Mouse (Mus musculus): ENCODE measurements around the gene Asphd1.
"Not testable (repeated sequence)": the region's sequence is repeated elsewhere in the genome, so short reads cannot be mapped to it uniquely, and the experiment has no call there.

Asphd1 gene

GRCm38 (mm10) chr7:126950647-126951615 lies 1.5 kb upstream of the Asphd1 start:
- DNase-seq (ENCODE audit: low spot score in 2 of 2), result peak in 1 of 2 experiments; percentile 58

- DNase-seq (ENCODE audit: low spot score in 2 of 2), result peak; percentile 72 to 83
These were observed 638 bp upstream of the Asphd1 start, which contains the start of gene Sez6l2 for GRCm38 (mm10) chr7:126949793-126950646. Gene Sez6l2 (plus strand): TSS chr7:126950563.

DNA sequence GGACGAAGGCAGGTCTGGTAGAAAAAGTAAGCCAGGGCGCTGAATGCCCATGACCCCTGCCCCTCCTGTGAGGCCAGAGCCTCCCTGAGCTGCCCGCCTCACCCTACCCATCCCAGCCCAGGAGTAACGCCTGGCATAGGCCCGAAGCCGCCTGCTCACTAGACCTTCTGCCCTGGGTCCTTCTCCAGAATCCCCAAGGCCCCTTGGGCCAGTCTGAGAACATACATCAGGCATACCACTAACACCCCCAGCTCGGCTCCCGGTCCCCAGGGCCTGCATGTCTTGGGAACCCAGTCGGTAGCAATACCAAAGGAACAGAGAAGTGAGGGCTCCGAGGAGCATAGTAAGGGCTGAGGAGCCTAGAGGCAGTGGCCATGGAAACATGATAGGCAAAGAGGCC lies 756 bp downstream of the Asphd1 start:
- DNase-seq (ENCODE audit: low spot score in 2 of 2), result no peak

- no peak for DNase-seq (ENCODE audit: low spot score in 2 of 2)
These were observed 2.9 kb downstream of the Asphd1 start for GRCm38 (mm10) chr7:126946530-126946929.

DNA sequence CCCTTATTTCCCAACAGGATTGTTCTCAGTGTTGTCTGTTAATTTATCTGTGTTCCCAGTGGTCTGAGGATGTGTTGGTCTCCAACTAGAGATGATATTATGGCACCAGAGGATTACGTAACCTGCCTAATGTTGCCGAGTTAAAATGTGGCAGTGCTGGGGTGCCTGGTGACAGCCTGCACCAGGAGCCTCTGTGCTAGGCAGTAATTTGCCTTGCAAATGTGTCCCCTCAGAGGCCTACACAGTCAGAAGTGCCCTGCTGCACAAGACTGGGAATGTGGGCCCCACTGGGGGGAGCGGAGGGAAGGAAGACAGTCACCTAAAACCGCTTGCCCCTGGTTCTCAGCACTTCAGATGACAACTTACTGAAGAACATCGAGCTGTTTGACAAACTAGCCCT lies 7.6 kb downstream of the Asphd1 start:
- peak in 1 of 2 experiments; percentile 54 for DNase-seq (ENCODE audit: low spot score in 2 of 2)

- no peak for DNase-seq (ENCODE audit: low spot score in 2 of 2)
These were observed 8.2 kb downstream of the Asphd1 start for GRCm38 (mm10) chr7:126941171-126941570.

DNA sequence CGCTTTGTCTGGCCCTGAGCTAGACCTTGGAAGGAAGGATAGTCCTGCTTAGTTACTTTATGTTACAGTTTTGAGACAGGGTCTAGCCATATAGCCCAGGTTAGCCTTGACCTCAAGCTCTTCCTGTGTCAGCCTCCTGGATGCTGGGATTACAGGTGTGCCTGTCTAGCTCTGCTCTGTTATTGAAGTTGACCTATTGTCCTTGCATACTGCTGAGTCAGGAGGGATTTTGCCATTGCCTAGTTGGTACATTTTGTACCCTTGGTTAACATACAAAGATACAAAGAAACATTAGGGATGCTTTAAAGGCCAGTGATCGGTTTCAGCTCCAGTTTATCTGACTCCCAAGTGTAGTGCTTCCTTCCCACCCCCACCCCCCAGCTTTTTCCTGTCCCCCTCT lies 16.7 kb downstream of the Asphd1 start:
- no peak for DNase-seq (ENCODE audit: low spot score in 2 of 2)

- DNase-seq (ENCODE audit: low spot score in 2 of 2), result no peak
These were observed 20.3 kb downstream of the Asphd1 start for GRCm38 (mm10) chr7:126929046-126929445.

DNA sequence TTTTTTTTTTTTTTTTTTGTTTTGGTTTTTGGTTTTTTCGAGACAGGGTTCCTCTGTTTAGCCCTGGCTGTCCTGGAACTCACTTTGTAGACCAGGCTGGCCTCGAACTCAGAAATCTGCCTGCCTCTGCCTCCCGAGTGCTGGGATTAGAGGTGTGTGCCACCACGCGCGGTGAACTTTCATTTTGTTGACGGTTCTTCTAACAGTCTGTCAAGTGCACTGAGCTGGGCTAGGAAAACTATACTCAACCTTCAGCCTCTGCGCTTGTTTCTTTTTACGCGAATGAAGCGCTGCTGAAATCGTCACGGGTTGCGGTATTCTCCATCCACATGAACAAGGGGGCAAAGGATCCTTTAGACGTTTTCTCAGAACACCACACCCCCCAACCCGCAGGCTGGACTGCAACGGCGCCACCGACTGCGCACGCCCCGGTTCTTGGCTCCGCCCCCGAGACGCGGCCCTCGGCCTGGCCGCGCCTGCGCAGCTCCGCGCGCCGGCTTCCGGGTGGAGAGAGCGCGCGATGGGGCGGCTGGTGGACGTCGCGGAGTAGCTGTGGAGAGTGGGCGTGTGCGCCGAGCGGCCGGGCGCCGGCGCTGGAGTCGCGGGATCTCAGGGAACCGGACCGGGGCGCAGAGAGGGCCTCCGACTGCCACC lies 20.9 kb downstream of the Asphd1 start, which contains the start of gene Kctd13:
TSS of gene Kctd13 (plus strand) at position 496 of the 654 bp plus-strand sequence.
- peak; percentile 80 to 92 for DNase-seq (ENCODE audit: low spot score in 2 of 2)

GRCm38 (mm10) chr7:126926299-126926698 lies 23.1 kb downstream of the Asphd1 start:
- DNase-seq (ENCODE audit: low spot score in 2 of 2), result no peak

DNA sequence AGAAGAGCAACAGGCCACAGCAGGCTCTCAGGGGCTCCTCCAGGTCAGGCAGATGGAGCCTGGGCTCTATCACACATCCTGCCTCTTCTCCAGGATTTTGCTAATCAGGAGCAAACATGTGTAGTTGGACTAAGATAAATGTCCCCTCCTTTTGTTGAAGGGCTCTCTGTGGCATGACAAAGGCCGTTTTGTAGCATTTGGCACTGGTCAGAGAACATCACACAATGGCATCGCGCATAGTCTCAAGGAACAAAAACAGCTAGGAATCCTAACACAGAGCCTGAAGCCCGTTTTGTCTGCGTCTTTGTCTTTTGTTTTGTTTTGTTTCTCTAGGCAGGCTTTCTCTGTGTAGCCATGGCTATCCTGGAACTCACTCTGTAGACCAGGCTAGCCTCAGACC lies 25.4 kb downstream of the Asphd1 start:
- DNase-seq (ENCODE audit: low spot score in 2 of 2), result no peak

GRCm38 (mm10) chr7:126922624-126923060 lies 26.7 kb downstream of the Asphd1 start, which contains the start of gene Tmem219:
Gene Tmem219 (minus strand): TSS chr7:126922917.
- no peak for DNase-seq (ENCODE audit: low spot score in 2 of 2)

DNA sequence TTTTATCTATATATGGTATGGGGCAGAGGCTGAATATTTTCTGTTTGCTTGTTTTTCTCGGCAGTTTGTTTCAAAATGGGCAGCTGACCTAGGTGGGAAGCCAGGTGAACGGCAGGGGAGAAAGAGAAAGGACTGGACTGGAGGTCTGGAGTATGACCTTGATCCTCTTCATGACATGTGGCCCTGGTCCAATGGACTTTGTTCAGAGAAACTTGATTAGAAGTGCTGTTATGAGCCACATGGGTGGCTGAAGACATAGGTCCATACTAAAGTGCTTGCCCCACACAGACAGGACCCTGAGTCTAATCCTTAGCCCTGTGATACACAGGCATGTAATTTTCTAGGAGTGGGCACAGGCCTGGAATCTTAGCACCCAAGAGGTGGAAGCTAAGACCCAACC lies 27.8 kb downstream of the Asphd1 start:
- no peak for DNase-seq (ENCODE audit: low spot score in 2 of 2)

GRCm38 (mm10) chr7:126919973-126920372 lies 29.4 kb downstream of the Asphd1 start:
- no peak for DNase-seq (ENCODE audit: low spot score in 2 of 2)

DNA sequence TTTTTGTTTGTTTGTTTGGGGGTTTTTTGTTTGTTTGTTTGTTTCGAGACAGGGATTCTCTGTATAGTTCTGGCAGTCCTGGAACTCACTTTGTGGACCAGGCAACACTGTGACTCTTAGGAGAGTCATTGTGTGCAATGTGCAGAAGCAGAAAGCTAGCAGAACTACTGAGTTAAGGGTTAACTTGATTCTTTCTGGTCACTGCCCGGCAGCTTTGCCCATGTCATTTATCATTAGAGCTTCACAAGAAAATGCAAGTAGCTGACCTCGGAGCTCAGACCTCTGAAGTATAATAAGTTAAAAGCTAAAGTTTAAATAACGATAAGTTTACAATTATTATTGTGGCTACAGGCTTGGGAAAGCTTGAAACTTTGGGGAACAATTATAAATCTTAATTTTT lies 31.0 kb downstream of the Asphd1 start:
- DNase-seq (ENCODE audit: low spot score in 2 of 2), result not testable (repeated sequence)

GRCm38 (mm10) chr7:126914844-126915243 lies 34.5 kb downstream of the Asphd1 start:
- no peak for DNase-seq (ENCODE audit: low spot score in 2 of 2)

DNA sequence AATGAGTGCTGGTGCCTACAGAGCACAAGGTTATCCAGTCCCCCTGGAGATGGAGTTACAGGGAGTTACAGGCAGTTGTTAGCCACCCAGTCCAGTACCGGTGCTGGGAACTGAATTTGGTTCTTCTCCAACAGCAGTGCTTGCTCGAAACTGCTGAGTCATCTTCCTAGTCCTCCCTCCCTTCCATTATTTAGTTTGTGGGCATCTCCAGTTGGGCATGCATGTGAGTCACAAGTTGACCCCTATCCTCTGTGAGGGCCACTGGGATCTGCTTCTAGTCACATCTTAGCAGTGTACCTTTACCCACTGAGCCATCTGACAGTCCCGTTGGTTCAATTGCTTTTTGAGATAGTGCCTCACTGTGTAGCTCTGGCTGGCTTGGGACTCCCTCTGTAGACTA lies 43.8 kb downstream of the Asphd1 start:
- no peak for DNase-seq (ENCODE audit: low spot score in 2 of 2)

GRCm38 (mm10) chr7:126899781-126900180 lies 49.6 kb downstream of the Asphd1 start:
- DNase-seq (ENCODE audit: low spot score in 2 of 2), result not testable (repeated sequence)

DNA sequence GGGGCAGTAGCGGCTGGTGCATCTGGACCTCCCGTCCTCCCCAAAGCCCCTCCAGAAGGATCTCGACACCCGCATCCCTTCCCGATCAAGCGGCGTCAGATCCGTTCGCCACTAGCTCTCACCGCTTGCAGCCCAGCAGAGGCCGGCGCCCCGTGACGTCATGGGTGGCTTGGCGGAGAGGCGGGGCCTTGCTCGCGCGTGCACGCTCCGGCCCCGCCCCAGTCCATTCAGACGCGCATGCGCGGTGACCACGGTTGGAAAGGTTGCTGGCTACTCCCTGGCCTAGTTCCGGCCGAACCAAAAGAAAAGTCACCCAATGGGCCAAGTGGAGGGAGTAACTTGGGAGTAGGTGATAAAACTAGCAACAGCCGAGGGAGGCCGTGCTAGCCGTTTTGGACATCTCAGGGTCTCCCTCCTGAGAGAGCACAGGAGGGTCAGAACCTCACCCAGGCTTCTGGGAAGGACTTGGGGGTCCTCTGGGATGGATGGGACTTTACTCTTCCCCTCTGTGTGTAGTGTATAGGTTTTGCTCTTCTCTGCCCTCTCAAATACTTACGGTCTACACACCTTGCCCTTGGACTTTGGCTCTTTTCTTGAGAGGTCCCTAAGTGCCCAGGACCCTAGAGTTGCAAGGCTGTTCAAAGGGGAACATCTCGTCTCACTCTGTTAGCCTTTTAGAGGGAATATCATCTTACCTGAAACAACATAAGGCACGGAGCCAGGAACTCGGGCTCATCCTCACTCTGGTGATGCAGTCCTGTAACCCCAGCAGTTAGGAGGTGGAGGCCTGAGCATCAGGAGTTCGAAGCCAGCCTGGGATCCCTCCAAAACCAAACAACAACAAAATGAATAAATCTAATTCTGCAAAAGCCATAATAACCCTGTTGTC lies 51.0 kb downstream of the Asphd1 start:
- DNase-seq (ENCODE audit: low spot score in 2 of 2), result peak; percentile 73 to 94

GRCm38 (mm10) chr7:126897390-126898101 lies 51.8 kb downstream of the Asphd1 start:
- DNase-seq (ENCODE audit: low spot score in 2 of 2), result peak in 1 of 2 experiments; percentile 30

Data from left cerebral cortex, adult 9 months (tissue).